ENCODE assay signal across 13 mouse cellular contexts in genomic region chr5:92900470-92900869, GRCm38 (mm10).
A peak's percentile ranks its signal among the peaks of the same experiment; 100 is the strongest.
DNase-seq lines count a peak whose midpoint lies in the region; ATAC-seq and TF ChIP-seq lines count a peak whose summit lies in the region.
"Had no signal": no experiment of that assay in that cellular context is flagged by ENCODE, and none has a peak within 500 bp of the region (broad histone marks: within the 10 kb centered on the region; RNA-seq: fewer than 3 reads in every experiment).

No protein-coding gene starts in this region.

- H3K4me1 ChIP-seq in heart, embryonic 12.5 days (replicated peaks) = peaks cover 60% of the 10 kb centered on the region
- peaks cover 46% of the 10 kb centered on the region for H3K4me1 ChIP-seq in kidney, embryonic 16.5 days (ENCODE audit: insufficient read depth, low read length)
- H3K4me1 ChIP-seq in neural tube, embryonic 12.5 days = peaks cover 38% of the 10 kb centered on the region
- H3K4me1 ChIP-seq in stomach, postnatal 0 days (replicated peaks; ENCODE audit: control insufficient read depth, insufficient read depth) = no peaks in the 10 kb centered on the region; the same call in 1 of the 2 replicates

- H3K9ac ChIP-seq in heart, embryonic 12.5 days = peak overlapping the region; percentile 55; the same call in 1 of the 2 replicates
- no peak overlapping the region for H3K9ac ChIP-seq in kidney, embryonic 16.5 days (replicated peaks; ENCODE audit: low read length)
- no peak overlapping the region for H3K9ac ChIP-seq in neural tube, embryonic 12.5 days
- peak overlapping the region; percentile 38 for H3K9ac ChIP-seq in stomach, postnatal 0 days (ENCODE audit: low read length)
- H3K9ac ChIP-seq: hindbrain, embryonic 15.5 days; liver, embryonic 13.5 days had no signal

- H3K4me3 ChIP-seq in heart, embryonic 12.5 days = no peak overlapping the region
- H3K4me3 ChIP-seq in kidney, embryonic 16.5 days (ENCODE audit: low read length) = peak overlapping the region; percentile 34; the same call in 1 of the 2 replicates
- H3K4me3 ChIP-seq in neural tube, embryonic 12.5 days = no peak overlapping the region
- no peak overlapping the region for H3K4me3 ChIP-seq in stomach, postnatal 0 days (ENCODE audit: low read depth, low read length)
- H3K4me3 ChIP-seq: hindbrain, embryonic 15.5 days; liver, embryonic 13.5 days had no signal

- H3K27me3 ChIP-seq in heart, embryonic 12.5 days (replicated peaks) = no peaks in the 10 kb centered on the region
- H3K27me3 ChIP-seq in kidney, embryonic 16.5 days (ENCODE audit: insufficient read depth, low read length) = no peaks in the 10 kb centered on the region
- no peaks in the 10 kb centered on the region for H3K27me3 ChIP-seq in neural tube, embryonic 12.5 days (replicated peaks)
- no peaks in the 10 kb centered on the region for H3K27me3 ChIP-seq in stomach, postnatal 0 days (ENCODE audit: control insufficient read depth, insufficient read depth, low read length)
- H3K27me3 ChIP-seq: hindbrain, embryonic 15.5 days had no signal

- no peak for ATAC-seq in heart, embryonic 12.5 days (ENCODE audit: insufficient number of reproducible peaks, low FRiP score)
- peak; percentile 46 for ATAC-seq in kidney, embryonic 16.5 days (ENCODE audit: low FRiP score, low TSS enrichment)
- no peak for ATAC-seq in neural tube, embryonic 12.5 days (ENCODE audit: low FRiP score, low read depth)
- no peak for ATAC-seq in stomach, postnatal 0 days (ENCODE audit: low FRiP score, low TSS enrichment)

- H3K9me3 ChIP-seq in heart, embryonic 12.5 days (replicated peaks) = no peaks in the 10 kb centered on the region
- no peaks in the 10 kb centered on the region for H3K9me3 ChIP-seq in kidney, embryonic 16.5 days (ENCODE audit: low read length)
- no peaks in the 10 kb centered on the region for H3K9me3 ChIP-seq in neural tube, embryonic 12.5 days
- H3K9me3 ChIP-seq in stomach, postnatal 0 days (ENCODE audit: control insufficient read depth, low read length) = no peaks in the 10 kb centered on the region
- H3K9me3 ChIP-seq: hindbrain, embryonic 15.5 days; liver, embryonic 13.5 days had no signal

- TF ChIP-seq EP300 in stomach, postnatal 0 days (optimal IDR thresholded peaks at IDR 0.05) = no peak

- H3K27ac ChIP-seq in heart, embryonic 12.5 days (ENCODE audit: poor library complexity, severe bottlenecking) = peak overlapping the region; percentile 40; the same call in 1 of the 2 replicates
- peak overlapping the region; percentile 80 for H3K27ac ChIP-seq in kidney, embryonic 16.5 days (ENCODE audit: low read length)
- no peak overlapping the region for H3K27ac ChIP-seq in neural tube, embryonic 12.5 days
- peak overlapping the region; percentile 74 for H3K27ac ChIP-seq in stomach, postnatal 0 days (replicated peaks)
- H3K27ac ChIP-seq: hindbrain, embryonic 15.5 days; liver, embryonic 13.5 days; macrophage had no signal

- WGBS in heart, embryonic 12.5 days = 42% methylated on average over 5 of the region's 5 CpGs
- 36% methylated on average over 5 of the region's 5 CpGs for WGBS in kidney, embryonic 16.5 days
- WGBS in neural tube, embryonic 12.5 days = 75% methylated on average over 5 of the region's 5 CpGs
- WGBS in stomach, postnatal 0 days = 70% methylated on average over 5 of the region's 5 CpGs

- DNase-seq in heart, adult 18-20 months = no peak
- DNase-seq in kidney, adult 11 months = no peak
- no peak for DNase-seq in neural tube, embryonic 10.5 days (ENCODE audit: extremely low spot score, low spot score)
- peak; percentile 48 for DNase-seq in stomach, postnatal 0 days (ENCODE audit: low spot score)
- DNase-seq in retina, postnatal 1 day = no peak
- DNase-seq: cerebellum, adult 11 months; liver, embryonic 13.5 days; right cerebral cortex, postnatal 4 days had no signal

- peak overlapping the region; percentile 68 for H3K4me2 ChIP-seq in heart, embryonic 12.5 days
- peak overlapping the region; percentile 47; the same call in 1 of the 2 replicates for H3K4me2 ChIP-seq in kidney, embryonic 16.5 days (replicated peaks; ENCODE audit: low read depth, low read length)
- H3K4me2 ChIP-seq in neural tube, embryonic 12.5 days (replicated peaks) = peak overlapping the region; percentile 44; the same call in 1 of the 2 replicates
- H3K4me2 ChIP-seq in stomach, postnatal 0 days (replicated peaks; ENCODE audit: low read depth) = peak overlapping the region; percentile 35
- H3K4me2 ChIP-seq: liver, embryonic 13.5 days had no signal

- H3K36me3 ChIP-seq in heart, embryonic 12.5 days = peaks cover 7% of the 10 kb centered on the region; the same call in 1 of the 2 replicates
- H3K36me3 ChIP-seq in kidney, embryonic 16.5 days (ENCODE audit: insufficient read depth, low read length) = no peaks in the 10 kb centered on the region
- no peaks in the 10 kb centered on the region for H3K36me3 ChIP-seq in neural tube, embryonic 12.5 days
- H3K36me3 ChIP-seq in stomach, postnatal 0 days (ENCODE audit: control insufficient read depth, insufficient read depth, low read length) = no peaks in the 10 kb centered on the region
- H3K36me3 ChIP-seq: hindbrain, embryonic 15.5 days; liver, embryonic 13.5 days had no signal

- TF ChIP-seq CTCF in stomach, postnatal 0 days (IDR thresholded peaks at IDR 0.05; ENCODE audit: low read depth) = peak; percentile 45; the same call in 1 of the 2 replicates

Comparison
In these comparisons a context has a peak if more than half of its experiments do, and no peak if none do; other contexts are left out.
1. H3K9ac ChIP-seq: peak in heart, embryonic 12.5 days (single experiment) and stomach, postnatal 0 days (single experiment); none in kidney, embryonic 16.5 days (single experiment) and neural tube, embryonic 12.5 days (single experiment).
2. Peak in every context shown above with its lines, with median percentiles within 50 percentile points of each other: H3K4me2 ChIP-seq.